Mouse (Mus musculus): ENCODE measurements at regions not wholly inside any gene's neighbourhood (a gene's known extent, or its start where the extent isn't known, plus 50 kb on each side); places are given as distances from the start of the nearest gene placed in this dataset.

DNA sequence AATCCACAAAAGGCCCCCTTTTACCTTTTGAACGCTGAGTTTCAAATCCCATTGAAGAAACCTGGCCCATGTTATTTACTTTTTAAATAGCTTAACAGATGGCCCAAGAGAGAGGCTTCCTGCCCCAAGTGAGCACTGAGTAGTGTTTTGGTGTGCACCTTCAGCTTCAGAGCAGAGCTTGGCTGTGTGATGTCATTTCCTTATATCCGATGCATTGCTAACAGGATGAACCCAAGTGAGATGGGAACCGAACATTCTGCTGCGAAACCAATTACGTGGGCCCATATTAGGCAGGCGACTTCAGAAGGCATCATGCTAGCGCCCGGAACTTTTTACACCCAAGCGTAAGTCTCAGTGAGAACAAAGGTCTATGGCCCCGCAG is 373.2 kb downstream of the Cog6 start:
- TF ChIP-seq CTCF (conservative IDR thresholded peaks at IDR 0.05; ENCODE audit: low read length) (no peak), NANOG (IDR thresholded peaks at IDR 0.05; ENCODE audit: borderline replicate concordance, low read length) (no peak), POU5F1 (IDR thresholded peaks at IDR 0.05; ENCODE audit: borderline replicate concordance, low read length) (no peak)
